Comparison of ENCODE assay signal across 8 mouse cellular contexts in the genomic region with DNA sequence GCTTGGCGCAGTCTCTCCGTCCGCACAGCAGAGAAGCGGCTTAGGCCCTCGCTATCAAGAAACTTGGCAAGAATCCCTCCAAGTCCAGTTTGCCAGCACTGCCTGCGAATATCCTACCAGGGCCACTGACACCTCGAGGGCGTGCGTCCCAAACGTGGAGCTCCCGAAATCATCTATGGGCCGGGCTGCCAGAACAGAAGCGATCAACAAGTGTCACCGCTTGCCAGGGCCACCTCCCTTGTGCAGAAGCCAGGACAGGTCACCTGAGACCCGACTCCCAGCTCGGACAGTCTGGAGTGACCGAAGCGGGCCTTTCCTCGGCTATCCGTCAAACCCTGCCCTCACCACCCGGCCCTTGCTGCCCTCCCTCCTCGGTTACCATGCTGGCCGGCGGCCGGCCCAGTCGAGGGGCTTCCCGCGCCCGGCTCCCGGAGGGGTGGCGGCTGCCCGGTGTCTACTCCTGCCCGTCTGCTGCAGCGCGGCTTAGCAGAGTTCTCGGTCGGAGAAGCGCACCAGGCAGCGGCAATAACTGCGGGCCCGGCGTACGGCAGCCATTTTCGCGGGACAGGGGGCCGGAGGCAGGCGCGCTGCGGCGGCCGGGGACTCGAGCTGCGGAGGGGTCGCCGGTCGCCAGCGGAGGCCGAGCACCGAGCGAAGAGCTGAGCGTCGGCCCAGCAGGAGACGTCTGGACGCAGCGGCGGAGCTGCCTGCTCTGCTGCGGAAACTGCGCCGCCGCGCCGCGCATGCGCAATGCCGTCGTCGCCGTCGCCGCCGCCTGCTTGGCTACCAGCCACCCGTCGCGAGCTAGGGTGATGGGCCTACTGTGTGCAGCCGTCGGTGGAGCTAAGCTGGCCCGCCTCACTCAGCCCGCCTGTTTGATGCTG. TPM values are rescaled to one million over a fixed set of nuclear protein-coding genes. Genes with fewer than 3 reads are reported as not detected.
DNase-seq lines count a peak whose midpoint lies in the region; ATAC-seq lines count a peak whose summit lies in the region.

No protein-coding gene starts in this region.

- peak overlapping the region; percentile 83 for H3K4me2 ChIP-seq in intestine, embryonic 15.5 days (replicated peaks)
- peak overlapping the region; percentile 87 for H3K4me2 ChIP-seq in midbrain, embryonic 11.5 days

- H3K4me1 ChIP-seq in intestine, embryonic 15.5 days (replicated peaks) = peaks cover 5% of the 10 kb centered on the region; the same call in 1 of the 2 replicates
- no peaks in the 10 kb centered on the region for H3K4me1 ChIP-seq in midbrain, embryonic 11.5 days (ENCODE audit: control insufficient read depth, insufficient read depth, low read length)

- WGBS in intestine, embryonic 15.5 days = under 1% methylated on average over 88 of the region's 88 CpGs
- under 1% methylated on average over 86 of the region's 88 CpGs for WGBS in midbrain, embryonic 11.5 days

- no peaks in the 10 kb centered on the region for H3K27me3 ChIP-seq in intestine, embryonic 15.5 days (replicated peaks)
- H3K27me3 ChIP-seq in midbrain, embryonic 11.5 days (ENCODE audit: control insufficient read depth, insufficient read depth, low read length) = no peaks in the 10 kb centered on the region

- peak overlapping the region; percentile 94 for H3K4me3 ChIP-seq in intestine, embryonic 15.5 days (replicated peaks)
- H3K4me3 ChIP-seq in midbrain, embryonic 11.5 days (ENCODE audit: low read depth, low read length) = peak overlapping the region; percentile 82

- ATAC-seq in intestine, embryonic 15.5 days = peak; percentile 77
- ATAC-seq in midbrain, embryonic 11.5 days (ENCODE audit: low FRiP score) = peak; percentile 85

- peak; percentile 89 for DNase-seq in adrenal gland, adult 2 months
- peak; percentile 83 for DNase-seq in embryo, embryonic 10.5 days (ENCODE audit: low spot score)
- DNase-seq in gastrocnemius, postnatal 14 days = peak; percentile 80
- peak; percentile 82 for DNase-seq in left cerebral cortex, postnatal 4 days
- peak; percentile 98 for DNase-seq in midbrain, embryonic 11.5 days (ENCODE audit: low spot score, missing footprints)
- DNase-seq in right cerebral cortex, postnatal 4 days = peak; percentile 85
- peak; percentile 86 for DNase-seq in yolk sac, embryonic 10.5 days (ENCODE audit: low spot score)

- H3K9ac ChIP-seq in intestine, embryonic 15.5 days = peak overlapping the region; percentile 92
- peak overlapping the region; percentile 87 for H3K9ac ChIP-seq in midbrain, embryonic 11.5 days (ENCODE audit: low read length)

- peak overlapping the region; percentile 97 for H3K27ac ChIP-seq in intestine, embryonic 15.5 days
- peak overlapping the region; percentile 77 for H3K27ac ChIP-seq in midbrain, embryonic 11.5 days (ENCODE audit: low read depth, low read length)

- no peaks in the 10 kb centered on the region for H3K9me3 ChIP-seq in intestine, embryonic 15.5 days
- H3K9me3 ChIP-seq in midbrain, embryonic 11.5 days (ENCODE audit: control insufficient read depth, low read length) = no peaks in the 10 kb centered on the region

- intact Hi-C loops in gastrocnemius, postnatal 14 days (cut with DNase I; ENCODE audit: low total_unique reads) = no loop called here
- intact Hi-C loops in left cerebral cortex, postnatal 4 days (cut with DNase I) = no loop called here

- H3K36me3 ChIP-seq in intestine, embryonic 15.5 days = no peaks in the 10 kb centered on the region
- no peaks in the 10 kb centered on the region for H3K36me3 ChIP-seq in midbrain, embryonic 11.5 days (ENCODE audit: control insufficient read depth, insufficient read depth, low read length)

RNA-seq across cellular contexts. Expression of a gene that starts 0.7 kb away (rescaled TPM):
- 10 to 100 TPM; 82.7 to 93.8 TPM for total RNA-seq in adrenal gland, adult 2 months (2021)
- 85.0 and 100 TPM in 2 replicates for polyA plus RNA-seq in adrenal gland, adult 2 months (2012; rRNA removed)
- total RNA-seq in gastrocnemius, postnatal 14 days (2021) = 10 to 100 TPM; 60.8 to 68.0 TPM
- 40.9 and 41.2 TPM in 2 replicates for polyA plus RNA-seq in intestine, embryonic 15.5 days (2015; fragmentation: Nextera tagmentation; extraction: Ambion mirVana)
- total RNA-seq in left cerebral cortex, postnatal 4 days (2021) = 10 to 100 TPM; 80.3 to 85.6 TPM
- polyA plus RNA-seq in midbrain, embryonic 11.5 days (2014; fragmentation: Nextera tagmentation; extraction: Ambion mirVana) = 31.6 and 33.5 TPM in 2 replicates

RNA-seq across cellular contexts. Expression of a gene that starts 0.8 kb away (rescaled TPM):
- total RNA-seq in adrenal gland, adult 2 months (2021) = 10 to 100 TPM; 18.7 to 20.1 TPM
- 14.9 and 16.9 TPM in 2 replicates for polyA plus RNA-seq in adrenal gland, adult 2 months (2012; rRNA removed)
- 10 to 100 TPM; 11.1 to 13.2 TPM for total RNA-seq in gastrocnemius, postnatal 14 days (2021)
- 25.7 and 26.3 TPM in 2 replicates for polyA plus RNA-seq in intestine, embryonic 15.5 days (2015; fragmentation: Nextera tagmentation; extraction: Ambion mirVana)
- total RNA-seq in left cerebral cortex, postnatal 4 days (2021) = 10 to 100 TPM; 59.9 to 64.0 TPM
- 35.3 and 35.9 TPM in 2 replicates for polyA plus RNA-seq in midbrain, embryonic 11.5 days (2014; fragmentation: Nextera tagmentation; extraction: Ambion mirVana)

RNA-seq across cellular contexts. Expression of a gene that starts 56.4 kb away (rescaled TPM):
- total RNA-seq in adrenal gland, adult 2 months (2021) = not detected
- polyA plus RNA-seq in adrenal gland, adult 2 months (2012; rRNA removed) = not detected in 2 replicates
- not detected for total RNA-seq in gastrocnemius, postnatal 14 days (2021)
- not detected in 2 replicates for polyA plus RNA-seq in intestine, embryonic 15.5 days (2015; fragmentation: Nextera tagmentation; extraction: Ambion mirVana)
- not detected for total RNA-seq in left cerebral cortex, postnatal 4 days (2021)
- 0.10 and 0.12 TPM in 2 replicates for polyA plus RNA-seq in midbrain, embryonic 11.5 days (2014; fragmentation: Nextera tagmentation; extraction: Ambion mirVana)

Comparison
In these comparisons a context has a peak if more than half of its experiments do, and no peak if none do; other contexts are left out.
1. Peak in every context shown above with its lines: DNase-seq, ATAC-seq, H3K4me3 ChIP-seq and H3K27ac ChIP-seq.